Mouse (Mus musculus) layer of hippocampus, postnatal 10 days (tissue): ENCODE measurements around the gene Ccdc103. TPM values are rescaled to one million over a fixed set of nuclear protein-coding genes. Genes with fewer than 3 reads are reported as not detected.

Experiments
- DNase-seq, 2 experiments: peaks; one replicate each; pipeline ENCODE4 v3.0.0; 2021; ENCODE audit warnings: low spot score in 2 of 2
- long read RNA-seq: library from polyadenylated mRNA; stranded (forward); transcript quantifications from one replicate; pipeline ENCODE4 v2.0.0, GENCODE M21; 2023
- total RNA-seq, 2 experiments: library from RNA; stranded (reverse); gene quantifications; 2 replicates each; pipeline ENCODE4 v1.2.3; 2021

The Ccdc103 gene
- total RNA-seq, result 1 to 10 TPM; 1.1 to 1.4 TPM
- long read RNA-seq, partial matches to known transcripts, result 0 of 3 reads
- long read RNA-seq, other reads (novel, unspliced or antisense), result 3 of 3 reads

- DNase-seq, result peak; percentile 96
Measured at GRCm38 (mm10) chr11:102880585-102881313, at the start of gene Ccdc103, which contains the start of gene Eftud2. Ccdc103 (plus strand) TSS chr11:102881204. Eftud2 (minus strand) TSS chr11:102880985.

- DNase-seq, result no peak
Measured at GRCm38 (mm10) chr11:102832700-102833297, 48.2 kb upstream of the Ccdc103 start.

GRCm38 (mm10) chr11:102834219-102834618, 46.8 kb upstream of the Ccdc103 start:
- DNase-seq, result no peak

- no peak for DNase-seq
Measured at GRCm38 (mm10) chr11:102835549-102835948, 45.5 kb upstream of the Ccdc103 start, which contains the start of gene Higd1b. Higd1b (plus strand) TSS chr11:102835849.

- no peak for DNase-seq
Measured at GRCm38 (mm10) chr11:102836146-102836545, 44.9 kb upstream of the Ccdc103 start.

GRCm38 (mm10) chr11:102837385-102837784, 43.6 kb upstream of the Ccdc103 start:
- DNase-seq, result no peak

GRCm38 (mm10) chr11:102838126-102838525, 42.9 kb upstream of the Ccdc103 start:
- no peak for DNase-seq

GRCm38 (mm10) chr11:102838616-102839150, 42.3 kb upstream of the Ccdc103 start:
- no peak for DNase-seq

GRCm38 (mm10) chr11:102845926-102846325, 35.1 kb upstream of the Ccdc103 start:
- no peak for DNase-seq

- DNase-seq, result peak; percentile 34 to 54
Measured at GRCm38 (mm10) chr11:102851883-102852282, 29.1 kb upstream of the Ccdc103 start.

- DNase-seq, result no peak
Measured at GRCm38 (mm10) chr11:102853760-102854159, 27.2 kb upstream of the Ccdc103 start.

- DNase-seq, result no peak
Measured at GRCm38 (mm10) chr11:102855941-102856340, 25.1 kb upstream of the Ccdc103 start.

- peak; percentile 22 to 36 for DNase-seq
Measured at GRCm38 (mm10) chr11:102858951-102859350, 22.1 kb upstream of the Ccdc103 start.

- peak in 1 of 2 experiments; percentile 34 for DNase-seq
Measured at GRCm38 (mm10) chr11:102859933-102860332, 21.1 kb upstream of the Ccdc103 start.

GRCm38 (mm10) chr11:102864272-102864671, 16.7 kb upstream of the Ccdc103 start:
- peak; percentile 73 to 76 for DNase-seq

GRCm38 (mm10) chr11:102874801-102875334, 6.1 kb upstream of the Ccdc103 start:
- DNase-seq, result peak in 1 of 2 experiments; percentile 58

- DNase-seq, result no peak
Measured at GRCm38 (mm10) chr11:102879558-102879957, 1.4 kb upstream of the Ccdc103 start.

GRCm38 (mm10) chr11:102881314-102882198, 552 bp downstream of the Ccdc103 start:
- DNase-seq, result no peak

GRCm38 (mm10) chr11:102884616-102885219, 3.7 kb downstream of the Ccdc103 start, which contains the start of gene Fam187a:
Fam187a (plus strand) TSS chr11:102885169.
- DNase-seq, result no peak

GRCm38 (mm10) chr11:102887433-102887832, 6.4 kb downstream of the Ccdc103 start:
- DNase-seq, result no peak
